Mouse (Mus musculus) heart, postnatal 0 days (tissue): ENCODE measurements around the gene Omd. TPM values are rescaled to one million over a fixed set of nuclear protein-coding genes. Genes with fewer than 3 reads are reported as not detected.
A peak's percentile ranks its signal among the peaks of the same experiment; 100 is the strongest.
"Not testable (repeated sequence)": the region's sequence is repeated elsewhere in the genome, so short reads cannot be mapped to it uniquely, and the experiment has no call there.

Experiments
- ATAC-seq: fragments of 200-750 bp; cut with Nextera tagmentation; 2 replicates; pipeline ENCODE4 v1.8.0; 2017; ENCODE audit warnings: low read depth, moderate number of reproducible peaks, moderate library complexity; ENCODE audit not compliant: insufficient read depth
- DNase-seq: peaks from one replicate; pipeline ENCODE4 v3.0.0-alpha.2; 2016; ENCODE audit warnings: low spot score
- H3K27ac ChIP-seq: fragments of 300-500 bp; sonication (generic); 2 replicates; pipeline ENCODE4 v1.5.1; 2014; ENCODE audit warnings: low read depth, mild to moderate bottlenecking
- H3K27me3 ChIP-seq: fragments of 300-500 bp; sonication (generic); 2 replicates; pipeline ENCODE4 v1.6.1; 2014; ENCODE audit warnings: low read length, mixed read lengths; ENCODE audit not compliant: control insufficient read depth, insufficient read depth
- H3K36me3 ChIP-seq: fragments of 300-500 bp; sonication (generic); replicated peaks from 2 replicates; pipeline ENCODE4 v1.6.1; 2014; ENCODE audit warnings: low read length, mixed read lengths; ENCODE audit not compliant: control insufficient read depth, insufficient read depth
- H3K4me1 ChIP-seq: fragments of 300-500 bp; sonication (generic); 2 replicates; pipeline ENCODE4 v1.6.1; 2014; ENCODE audit warnings: antibody characterized with exemption; ENCODE audit not compliant: control insufficient read depth, insufficient read depth
- H3K4me2 ChIP-seq: fragments of 300-500 bp; sonication (generic); 2 replicates; pipeline ENCODE4 v1.6.1; 2014; ENCODE audit warnings: low read depth, mild to moderate bottlenecking, low read length, moderate library complexity
- H3K4me3 ChIP-seq: fragments of 300-500 bp; sonication (generic); 2 replicates; pipeline ENCODE4 v1.5.1; 2014; ENCODE audit warnings: low read depth, low read length
- H3K9ac ChIP-seq: fragments of 300-500 bp; sonication (generic); replicated peaks from 2 replicates; pipeline ENCODE4 v1.6.1; 2014; ENCODE audit warnings: low read depth, low read length, mixed read lengths
- H3K9me3 ChIP-seq: fragments of 300-500 bp; sonication (generic); replicated peaks from 2 replicates; pipeline ENCODE4 v1.6.1; 2016; ENCODE audit warnings: low read length; ENCODE audit not compliant: control insufficient read depth
- CTCF ChIP-seq: IDR thresholded peaks from 2 replicates; pipeline ENCODE4 v1.5.1; 2016; ENCODE audit warnings: antibody characterized with exemption, control low read depth, low read depth
- EP300 ChIP-seq: IDR thresholded peaks from 2 replicates; pipeline ENCODE4 v1.6.1; 2016; ENCODE audit warnings: antibody characterized with exemption, low read depth
- WGBS: fragments of 180-500 bp; shearing (Covaris S2); extraction: QIAGEN DNeasy Blood & Tissue Kit; methylation state at CpG from one replicate; pipeline ENCODE4 v1.1.7; 2014; 5-methylcytosine and 5-hydroxymethylcytosine counted together
- polyA plus RNA-seq: library from polyadenylated mRNA; unstranded; fragments of >200 nt; fragmentation: Nextera tagmentation; extraction: Ambion mirVana; gene quantifications from 2 replicates; pipeline ENCODE4 v1.2.1, GENCODE M21; 2015
- total RNA-seq: library from RNA; depleted of rRNA; stranded (reverse); fragments of >200 nt; gene quantifications from 2 replicates; pipeline ENCODE4 v1.2.3, GENCODE M21; 2014; ENCODE audit warnings: low replicate concordance

The Omd gene
- total and polyA plus RNA-seq, 2 experiments from 2014 or later: 0.59 TPM; not detected in 1

GRCm38 (mm10) chr13:49584307-49585005 lies 2.2 kb downstream of the Omd start:
- H3K36me3 ChIP-seq: no peaks in the 10 kb centered on the region
- H3K4me3 ChIP-seq: no peak overlapping the region
- no peaks in the 10 kb centered on the region for H3K27me3 ChIP-seq
- H3K9ac ChIP-seq: no peak overlapping the region
- TF ChIP-seq CTCF: no peak
- TF ChIP-seq EP300: no peak
- ATAC-seq: no peak
- H3K4me1 ChIP-seq: 0 out of 2 replicates have a peak, but pooled peaks cover 2% of the 10 kb centered on the region
- H3K4me2 ChIP-seq: no peak overlapping the region
- 66% methylated on average over 8 of the region's 8 CpGs for WGBS
- H3K27ac ChIP-seq: peak overlapping the region; percentile 34
- no peaks in the 10 kb centered on the region for H3K9me3 ChIP-seq
- DNase-seq: no peak

GRCm38 (mm10) chr13:49586062-49586461 lies 3.8 kb downstream of the Omd start:
- H3K36me3 ChIP-seq: no peaks in the 10 kb centered on the region
- H3K4me2 ChIP-seq: no peak overlapping the region
- no peaks in the 10 kb centered on the region for H3K27me3 ChIP-seq
- ATAC-seq (no peak), DNase-seq (peak; percentile 22)
- no peaks in the 10 kb centered on the region for H3K9me3 ChIP-seq
- 0 out of 2 replicates have a peak, but pooled peaks cover 2% of the 10 kb centered on the region for H3K4me1 ChIP-seq
- H3K27ac ChIP-seq: peak overlapping the region; percentile 15; the same call in 1 of the 2 replicates
- H3K4me3 ChIP-seq: no peak overlapping the region
- WGBS: 86% methylated on average over 6 of the region's 6 CpGs
- H3K9ac ChIP-seq: no peak overlapping the region
- TF ChIP-seq CTCF (no peak), EP300 (no peak)

GRCm38 (mm10) chr13:49602541-49602940 lies 20.3 kb downstream of the Omd start:
- H3K4me1 ChIP-seq, H3K4me2 ChIP-seq, H3K27ac ChIP-seq, H3K9ac ChIP-seq, H3K36me3 ChIP-seq, H3K27me3 ChIP-seq, DNase-seq, ATAC-seq, H3K9me3 ChIP-seq, H3K4me3 ChIP-seq: not testable (repeated sequence)
- WGBS: 88% methylated on average over 2 of the region's 2 CpGs

DNA sequence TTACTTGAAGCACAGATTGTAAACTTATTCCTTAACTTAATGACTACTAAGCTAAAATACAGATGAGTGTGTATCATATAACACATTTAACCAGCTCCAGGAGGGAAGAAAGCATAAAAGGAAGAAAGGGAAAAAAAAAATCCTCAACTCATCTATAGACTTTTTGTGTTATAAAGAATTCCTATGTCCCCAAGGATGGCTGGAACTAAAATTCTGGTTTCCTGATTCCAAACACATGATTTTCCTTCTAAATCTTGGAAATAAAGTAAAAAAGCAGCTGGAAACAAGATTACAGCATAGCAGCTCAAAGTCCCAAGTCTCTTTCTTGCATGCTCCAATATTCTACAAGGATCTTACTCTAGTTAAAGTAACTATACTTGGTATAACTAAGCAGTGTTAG lies 21.3 kb downstream of the Omd start:
- Histone ChIP-seq H3K4me1 (no peaks in the 10 kb centered on the region), H3K4me2 (no peak overlapping the region), H3K27ac (no peak overlapping the region), H3K4me3 (no peak overlapping the region), H3K27me3 (no peaks in the 10 kb centered on the region), H3K9ac (no peak overlapping the region), H3K36me3 (no peaks in the 10 kb centered on the region), H3K9me3 (no peaks in the 10 kb centered on the region)
- DNase-seq (no peak), ATAC-seq (no peak)
- no peak for TF ChIP-seq EP300
- no peak for TF ChIP-seq CTCF

DNA sequence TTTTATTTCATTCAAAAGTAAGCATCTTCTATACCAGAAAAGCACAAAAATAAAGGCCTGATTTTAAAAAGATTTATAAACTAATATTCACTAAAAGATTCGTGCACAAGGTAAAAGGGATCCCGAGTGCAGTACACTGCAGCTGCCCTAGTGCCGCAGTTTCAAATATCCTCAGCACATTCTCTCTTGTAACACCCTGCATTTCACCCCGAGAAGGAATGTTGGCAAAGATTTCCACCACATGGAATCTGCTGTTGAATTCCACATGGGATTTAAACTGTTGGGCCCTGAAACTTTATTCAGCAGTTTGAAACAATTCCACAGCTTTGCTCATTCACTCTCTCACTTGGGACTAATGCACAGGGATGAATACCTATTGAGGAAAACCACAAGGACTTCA lies 25.5 kb downstream of the Omd start, which contains the start of gene Ogn:
Ogn (plus strand) TSS at position 333 of the 400 bp plus-strand sequence.
- H3K4me3 ChIP-seq: peak within 1 kb of the TSS; percentile 20
- WGBS: 33% methylated on average over 4 of the region's 4 CpGs
- TF ChIP-seq CTCF (no peak), EP300 (0 out of 2 replicates have a peak, but pooled peaks have one; percentile 36)
- H3K36me3 ChIP-seq: no peaks in the 10 kb centered on the region; the same call in 1 of the 2 replicates
- H3K9ac ChIP-seq: no peak within 1 kb of the TSS
- DNase-seq: peak; percentile 84
- peaks cover 5% of the 10 kb centered on the region; the same call in 1 of the 2 replicates for H3K4me1 ChIP-seq
- H3K4me2 ChIP-seq: peak within 1 kb of the TSS; percentile 47
- peak within 1 kb of the TSS; percentile 46 for H3K27ac ChIP-seq
- no peaks in the 10 kb centered on the region for H3K27me3 ChIP-seq
- ATAC-seq: peak; percentile 93
- no peaks in the 10 kb centered on the region for H3K9me3 ChIP-seq
